Mouse (Mus musculus) kidney, adult 2 months (tissue): ENCODE measurements around the gene Ccr7.

Experiments
- CTCF ChIP-seq: fragments of 200-500 bp; conservative IDR thresholded peaks from 2 replicates; pipeline ENCODE4 v1.5.1; 2011; ENCODE audit warnings: low read depth, mild to moderate bottlenecking, control low read depth, low read length, moderate library complexity, mixed read lengths; ENCODE audit not compliant: insufficient read depth, insufficient read length
- POLR2A ChIP-seq: fragments of 200-500 bp; IDR thresholded peaks from one replicate; pipeline ENCODE4 v1.6.1; 2011; ENCODE audit warnings: low read depth, low read length, control low read depth

- no peak for TF ChIP-seq CTCF
- TF ChIP-seq POLR2A, result no peak
Measured at GRCm38 (mm10) chr11:99143123-99144082, 11.5 kb downstream of the Ccr7 start.
